Mouse (Mus musculus): ENCODE measurements at regions not wholly inside any gene's neighbourhood (a gene's known extent, or its start where the extent isn't known, plus 50 kb on each side); places are given as distances from the start of the nearest gene placed in this dataset.
"Not testable (repeated sequence)": the region's sequence is repeated elsewhere in the genome, so short reads cannot be mapped to it uniquely, and the experiment has no call there.

DNA sequence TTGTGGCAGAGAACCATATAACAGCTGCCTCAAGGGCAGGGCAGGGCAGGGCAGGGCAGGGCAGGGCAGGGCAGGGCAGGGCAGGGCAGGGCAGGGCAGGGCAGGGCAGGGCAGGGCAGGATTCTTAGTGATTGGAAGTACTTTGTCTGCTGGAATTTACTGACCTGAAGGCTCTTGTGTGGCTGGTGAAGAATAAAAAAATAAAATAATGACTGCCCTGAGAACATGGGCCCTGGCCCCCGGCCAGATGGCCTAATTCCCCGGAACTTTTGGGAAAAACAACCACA is 169.3 kb downstream of the Qk start:
- not testable (repeated sequence) for DNase-seq

DNA sequence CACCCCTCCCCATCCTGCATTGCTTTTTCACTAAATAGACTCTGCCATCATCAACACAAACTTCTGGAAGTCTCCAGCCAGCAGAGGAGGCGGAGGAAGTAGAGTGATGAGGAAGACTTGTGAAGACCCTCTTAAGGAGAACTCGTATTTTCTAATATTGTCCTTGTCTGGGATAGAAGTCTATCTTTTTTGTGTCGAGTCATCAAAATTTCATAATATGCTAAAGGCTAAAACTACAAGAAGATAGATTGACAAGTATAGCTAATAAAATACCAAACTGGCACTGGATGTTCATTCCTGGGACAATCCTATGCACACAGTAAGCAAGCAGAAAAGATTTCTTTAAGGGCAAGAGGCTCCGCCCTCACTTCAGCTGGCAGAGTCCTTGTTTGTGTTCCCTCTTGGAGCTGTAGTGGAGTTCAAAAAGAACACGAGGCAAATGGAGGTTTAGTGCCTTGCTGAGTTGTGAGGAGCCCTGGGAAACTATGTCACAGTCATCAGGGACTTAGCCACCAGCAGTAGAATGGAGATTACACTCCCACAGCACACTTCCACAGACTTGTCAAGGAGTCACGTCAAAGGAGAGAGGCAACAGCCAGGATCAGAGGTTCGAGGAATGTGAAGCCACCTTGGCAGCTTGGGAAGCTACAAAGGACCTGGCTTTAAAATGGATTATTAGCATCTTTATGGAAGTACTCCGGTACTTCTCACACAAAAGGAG is 169.8 kb downstream of the Qk start:
- no peak for DNase-seq

DNA sequence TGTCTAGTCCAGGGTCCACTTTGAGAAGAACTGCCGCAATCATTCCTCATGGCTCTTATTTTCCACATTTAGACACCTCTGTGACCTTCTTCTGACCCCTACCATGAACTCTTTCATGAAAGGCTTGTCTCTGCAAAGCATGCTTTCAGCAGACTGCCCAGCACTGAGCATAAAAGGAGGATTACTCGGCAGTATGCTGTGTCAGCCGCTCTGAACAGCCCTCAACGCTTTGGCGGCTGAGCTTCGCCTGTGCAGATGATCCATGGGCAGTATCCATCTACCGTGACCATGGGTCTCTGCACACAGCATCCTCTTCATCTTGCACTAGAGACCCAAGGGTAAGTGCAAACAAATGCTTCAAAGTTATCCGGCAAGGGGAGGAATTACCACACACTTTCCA is 172.5 kb downstream of the Qk start:
- no peak for DNase-seq

DNA sequence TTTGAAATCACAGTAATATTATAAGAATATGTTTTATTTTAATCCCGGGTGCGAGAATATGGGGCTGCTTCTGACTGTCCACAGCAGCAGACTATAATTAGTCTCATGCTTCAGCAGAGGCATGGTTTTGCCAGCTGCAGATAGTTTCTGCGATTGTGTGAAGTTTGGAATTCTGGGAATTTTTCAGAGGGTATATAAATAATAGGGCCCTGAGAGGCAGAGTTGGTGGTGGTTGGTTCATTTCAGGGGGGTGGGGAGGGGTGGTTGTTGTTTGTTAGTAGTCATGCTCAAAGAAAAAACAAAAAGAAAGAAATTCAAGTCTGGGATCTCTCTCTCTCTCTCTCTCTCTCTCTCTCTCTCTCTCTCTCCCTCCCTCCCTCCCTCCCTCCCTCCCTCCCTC is 173.1 kb downstream of the Qk start:
- no peak for DNase-seq

DNA sequence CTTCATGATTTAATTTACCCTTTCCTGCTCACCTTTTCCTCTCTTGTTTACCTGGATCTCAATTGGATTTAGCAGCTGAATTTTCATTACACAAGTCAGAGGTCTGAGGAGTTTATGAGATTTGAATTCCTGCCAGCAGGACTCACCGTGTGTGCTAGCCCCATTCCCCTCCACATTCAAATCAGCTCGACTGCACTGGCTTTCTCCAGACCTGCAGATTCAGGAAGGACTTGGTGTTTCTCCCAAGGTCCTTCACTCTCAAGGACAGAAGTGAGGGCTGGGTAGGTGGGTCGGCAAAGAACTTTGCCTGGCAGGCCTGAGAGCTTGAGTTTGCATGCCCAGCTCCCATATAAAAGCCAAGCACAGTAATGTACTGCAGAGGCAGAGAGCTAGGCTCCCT is 180.8 kb downstream of the Qk start:
- DNase-seq: no peak

DNA sequence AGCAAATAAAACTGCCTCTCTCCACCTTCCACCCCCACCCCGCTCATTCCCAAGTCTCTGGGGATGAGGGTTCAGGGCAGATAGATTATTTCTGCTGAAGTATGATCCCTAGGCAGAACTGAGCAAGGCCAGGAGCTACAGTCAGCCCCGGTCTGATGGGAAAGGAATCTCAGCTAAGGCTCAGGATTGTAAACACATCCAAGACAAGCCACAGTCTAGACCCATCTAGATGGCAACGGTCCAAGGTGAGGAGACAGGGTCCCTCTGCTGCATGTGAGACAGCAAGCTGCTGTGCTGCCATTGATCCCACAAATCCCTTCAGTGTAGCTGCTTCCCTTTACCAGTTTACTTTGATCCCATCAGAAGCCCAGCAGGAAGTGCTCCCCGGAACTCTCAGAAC is 181.3 kb downstream of the Qk start:
- no peak for DNase-seq

DNA sequence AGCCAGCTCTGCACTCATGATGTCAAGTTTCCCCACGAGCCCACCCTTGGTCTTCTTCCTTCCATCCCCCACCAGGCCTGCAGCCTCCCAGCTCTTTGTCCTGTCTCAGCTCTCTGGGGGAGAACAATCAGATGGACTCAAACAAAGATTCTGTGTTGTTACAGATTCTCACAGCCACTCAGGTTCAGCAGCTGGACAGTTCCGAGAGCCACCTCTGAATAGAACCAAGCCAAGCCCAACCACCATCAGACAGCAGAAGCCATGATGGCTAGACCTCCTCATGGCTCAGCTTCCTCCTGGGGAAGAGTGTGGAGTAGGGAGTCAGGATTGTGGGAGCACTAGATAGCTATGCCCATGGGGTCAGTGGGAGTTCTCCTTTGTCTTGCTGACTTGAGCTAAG is 184.5 kb downstream of the Qk start:
- DNase-seq: no peak

DNA sequence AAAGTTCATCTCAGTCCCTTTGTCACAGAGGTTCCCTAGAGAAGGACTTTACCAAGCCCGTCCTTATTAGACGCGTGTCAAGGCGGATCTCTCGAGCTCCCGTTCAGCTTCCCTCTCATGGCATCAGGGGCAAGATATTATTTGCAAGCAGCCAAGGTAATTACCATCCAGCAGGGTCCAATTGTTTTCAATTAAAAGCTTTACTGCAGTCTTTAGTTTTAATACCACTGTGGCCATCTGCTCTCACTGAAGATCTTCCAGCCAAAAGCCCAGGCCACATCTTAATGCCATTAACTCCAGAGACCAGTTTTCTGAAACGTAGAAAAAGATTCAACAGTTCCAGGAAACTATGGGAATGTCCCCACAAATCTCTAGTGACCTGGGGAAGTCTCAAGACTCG is 191.1 kb downstream of the Qk start:
- no peak for DNase-seq

DNA sequence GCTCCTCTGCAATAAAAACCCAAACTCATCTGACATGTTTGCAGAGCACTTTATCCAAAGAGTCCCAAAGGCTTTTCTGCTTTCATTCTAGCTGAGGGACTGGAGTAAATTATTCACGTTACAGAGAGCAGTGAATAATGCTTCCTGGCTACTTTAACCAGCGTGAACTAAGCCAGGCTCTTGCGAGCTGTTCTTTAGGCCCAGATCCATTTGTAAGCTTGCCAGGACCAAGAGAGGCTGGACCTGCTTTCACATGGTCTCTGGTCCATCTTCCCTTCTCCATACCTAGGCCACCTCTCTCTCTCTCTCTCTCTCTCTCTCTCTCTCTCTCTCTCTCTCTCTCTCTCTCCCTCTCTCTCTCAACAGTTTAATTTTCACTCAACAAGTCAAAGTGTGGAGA is 197.2 kb downstream of the Qk start:
- DNase-seq: no peak

DNA sequence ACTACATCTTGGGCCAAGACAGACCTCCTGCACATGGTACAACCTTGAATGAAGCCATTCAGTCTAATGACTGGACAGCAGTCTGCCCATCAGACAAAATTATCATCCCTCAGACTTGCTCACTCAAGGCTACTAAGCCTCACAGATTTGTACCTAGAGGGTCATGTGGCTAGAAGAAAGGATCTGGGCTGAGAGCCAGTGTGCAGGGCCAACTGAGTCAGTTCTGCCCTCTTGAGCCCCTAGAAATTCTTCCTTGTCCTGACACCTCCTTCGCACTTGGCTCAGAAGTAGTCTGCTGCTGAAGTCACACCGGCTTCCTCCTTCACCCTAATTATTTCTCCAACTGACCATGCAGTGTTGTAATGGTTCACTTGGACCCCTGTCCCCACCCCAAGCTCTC is 207.5 kb downstream of the Qk start:
- DNase-seq: no peak

DNA sequence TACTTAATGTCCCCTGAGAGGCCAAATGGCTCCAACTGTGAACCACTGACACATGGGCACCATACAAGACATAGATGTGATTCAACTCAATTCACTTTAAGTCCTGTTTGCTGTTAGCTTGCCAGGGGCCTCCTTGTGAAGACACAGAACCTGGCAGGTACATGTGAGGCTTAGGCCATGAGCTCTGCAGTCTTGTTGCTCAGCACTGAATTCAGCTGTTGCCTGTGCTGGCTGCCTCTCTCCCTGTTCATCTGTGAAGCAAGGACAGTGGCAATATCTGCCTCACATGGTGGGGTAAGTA is 209.3 kb downstream of the Qk start:
- no peak for DNase-seq

DNA sequence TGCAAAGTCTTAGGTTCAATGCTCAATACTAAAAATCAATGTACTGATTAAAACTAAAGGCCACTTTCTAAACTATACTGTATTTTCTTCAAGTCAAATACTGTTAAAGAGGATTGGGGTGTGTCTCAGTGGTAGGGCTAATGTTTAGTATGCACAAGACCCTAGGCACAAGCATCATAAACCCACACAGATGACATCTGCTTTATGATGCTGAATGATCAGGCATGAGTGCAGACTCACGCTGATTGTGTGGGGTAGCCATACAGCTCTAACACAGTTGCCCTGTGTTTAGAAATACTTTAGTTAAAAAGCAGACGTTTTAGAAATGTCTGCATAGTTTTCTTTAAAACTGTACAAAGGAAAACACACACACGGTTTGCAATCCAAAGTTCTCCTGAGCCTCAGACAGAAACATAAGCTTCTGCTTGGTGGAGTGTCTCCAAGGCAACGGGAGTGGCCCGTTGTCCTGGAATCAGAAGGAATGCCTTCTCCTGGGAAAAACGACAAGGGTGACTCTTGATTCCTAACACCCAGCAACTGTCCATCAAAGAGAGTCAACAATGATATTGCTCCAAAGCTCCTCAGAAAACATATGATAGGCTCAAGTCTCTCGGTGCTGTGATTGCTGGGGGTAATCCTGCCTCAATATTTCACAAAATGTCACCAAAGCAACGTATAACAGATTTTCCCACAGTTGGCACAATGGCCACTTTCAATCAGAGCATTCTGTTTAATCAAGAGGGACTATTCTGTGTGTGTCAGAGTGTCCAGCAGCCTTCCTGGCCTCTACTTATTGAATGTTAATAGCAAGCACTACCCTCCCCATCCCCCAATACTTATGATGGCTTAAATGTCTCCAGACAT is 209.9 kb downstream of the Qk start:
- DNase-seq: no peak

DNA sequence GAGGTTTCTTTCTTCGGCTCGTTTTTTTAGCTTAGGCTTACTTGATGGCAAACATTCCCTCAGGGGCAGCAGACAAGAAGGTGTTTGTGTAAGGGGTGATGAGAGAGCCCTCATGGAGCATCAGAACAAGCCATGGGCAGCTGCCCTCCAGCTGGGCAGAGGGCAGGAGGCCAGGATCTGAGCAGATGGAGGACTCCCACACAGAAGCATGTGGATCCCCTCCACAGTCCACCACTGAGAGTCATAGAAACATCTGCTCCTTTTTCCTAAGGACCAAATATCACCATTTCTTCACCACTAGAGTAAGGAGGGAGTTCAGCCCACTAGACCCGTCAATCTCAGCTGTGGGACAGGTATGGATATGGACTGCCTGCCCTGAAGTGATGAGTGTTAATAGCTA is 214.4 kb downstream of the Qk start:
- peak; percentile 24 for DNase-seq

DNA sequence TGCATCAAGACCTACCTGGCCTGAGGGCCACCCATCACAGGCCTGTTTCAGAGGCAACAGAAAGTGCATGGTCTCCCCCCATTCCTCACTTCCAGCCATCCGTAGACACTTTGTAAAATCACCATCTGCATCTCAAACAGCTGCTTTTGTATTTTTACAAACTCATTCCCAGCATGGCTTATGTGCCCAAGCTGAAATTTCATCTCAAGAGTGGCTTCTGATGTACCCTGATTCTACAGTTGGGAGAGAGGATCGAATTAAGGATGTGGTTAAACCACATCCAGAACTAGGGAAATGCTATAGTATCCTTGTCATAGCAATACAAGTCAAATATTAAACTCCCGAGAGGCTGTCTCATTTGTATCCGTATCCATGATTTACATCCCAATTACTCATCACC is 221.5 kb downstream of the Qk start:
- DNase-seq: no peak

DNA sequence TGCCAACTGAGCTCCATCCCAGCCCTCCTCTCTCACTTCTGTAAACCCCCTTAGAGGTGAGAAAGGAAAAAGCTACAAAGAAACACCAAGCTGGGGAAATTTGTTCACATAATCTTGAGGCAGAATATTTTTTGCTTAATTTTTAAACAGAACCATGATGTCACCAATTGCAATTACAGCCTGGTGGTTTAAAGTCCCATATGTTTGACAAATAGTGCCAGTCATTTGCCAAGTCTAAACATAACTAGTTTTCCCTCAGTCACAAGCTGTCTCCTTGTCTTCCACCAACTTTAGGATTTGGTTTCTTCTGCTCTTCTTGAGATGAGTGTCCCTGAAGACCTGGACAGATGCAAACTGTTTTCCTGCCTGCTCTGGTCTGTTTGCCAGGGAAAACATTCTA is 222.0 kb downstream of the Qk start:
- DNase-seq: no peak

DNA sequence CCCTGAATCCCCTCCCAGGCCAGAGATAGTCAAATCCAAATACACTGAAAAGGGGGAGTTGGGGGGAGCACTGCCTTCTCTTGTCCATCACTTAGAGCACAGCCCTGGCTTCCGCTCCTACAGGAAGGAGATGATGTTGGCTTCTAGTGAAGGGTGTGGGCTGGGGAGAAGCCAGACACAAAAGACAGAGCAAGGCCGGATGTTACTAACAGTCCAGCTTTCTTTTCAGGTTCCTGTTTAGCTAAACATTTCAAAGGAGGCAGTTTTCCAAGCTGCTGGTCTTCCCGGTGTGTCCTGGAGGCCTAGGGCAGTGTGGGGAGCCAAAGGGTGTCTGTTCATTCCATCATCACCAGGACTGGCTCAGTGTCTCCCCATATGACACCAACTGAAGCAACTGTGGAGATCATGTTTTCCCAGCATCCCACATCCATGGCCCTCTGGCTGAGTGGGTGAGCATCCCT is 223.8 kb downstream of the Qk start:
- no peak for DNase-seq

DNA sequence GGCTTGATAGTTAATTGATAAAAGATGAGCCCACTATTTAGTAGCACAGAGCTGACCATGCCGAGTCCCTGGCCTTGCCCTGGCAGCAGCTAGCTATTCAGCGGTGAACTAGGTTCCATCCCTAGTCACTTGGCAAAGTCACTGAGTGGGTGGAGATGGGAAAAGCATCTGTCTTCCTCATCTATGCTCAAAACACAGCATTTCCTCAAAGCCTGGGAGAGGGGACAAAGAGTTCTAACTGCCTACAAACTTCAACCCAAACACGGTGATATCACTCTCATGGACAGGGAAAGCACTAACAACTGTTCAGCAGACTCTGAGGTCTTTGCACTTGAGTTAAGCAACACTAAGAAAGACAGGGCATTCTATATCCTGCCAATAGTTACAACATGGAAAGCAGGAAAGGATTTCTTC is 225.5 kb downstream of the Qk start:
- DNase-seq: no peak

DNA sequence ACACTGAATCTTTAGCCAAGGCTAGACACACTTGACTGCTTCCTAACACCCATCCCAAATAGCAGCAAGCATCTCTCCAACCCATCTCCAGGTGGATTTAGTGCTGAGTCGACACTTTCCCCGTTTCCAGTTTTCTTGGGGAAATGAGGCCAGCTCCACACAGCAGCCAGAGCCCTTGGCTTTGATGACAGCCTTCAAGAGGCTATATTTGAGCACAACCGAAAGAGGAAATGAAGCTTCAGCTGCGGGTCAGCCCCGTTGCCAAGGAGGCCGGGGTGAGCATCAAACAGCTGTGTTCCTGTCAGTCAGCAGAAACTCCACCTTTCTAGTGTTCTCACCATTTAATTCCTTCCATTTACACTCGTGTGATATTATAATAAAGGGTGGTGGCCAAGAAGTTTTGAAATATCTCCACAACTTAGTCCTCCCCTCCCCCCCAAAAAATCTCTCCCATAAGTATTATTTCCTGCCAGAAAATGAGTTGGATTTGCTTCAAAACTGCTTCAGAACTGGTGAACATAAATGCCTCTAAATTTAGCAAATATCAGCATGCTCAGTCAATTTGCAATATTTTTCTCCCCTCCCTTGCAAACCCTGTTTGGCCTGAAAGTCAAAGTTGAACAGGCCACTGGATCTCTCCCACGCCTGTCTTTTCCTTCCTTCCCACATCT is 226.1 kb downstream of the Qk start:
- DNase-seq: peak; percentile 31

DNA sequence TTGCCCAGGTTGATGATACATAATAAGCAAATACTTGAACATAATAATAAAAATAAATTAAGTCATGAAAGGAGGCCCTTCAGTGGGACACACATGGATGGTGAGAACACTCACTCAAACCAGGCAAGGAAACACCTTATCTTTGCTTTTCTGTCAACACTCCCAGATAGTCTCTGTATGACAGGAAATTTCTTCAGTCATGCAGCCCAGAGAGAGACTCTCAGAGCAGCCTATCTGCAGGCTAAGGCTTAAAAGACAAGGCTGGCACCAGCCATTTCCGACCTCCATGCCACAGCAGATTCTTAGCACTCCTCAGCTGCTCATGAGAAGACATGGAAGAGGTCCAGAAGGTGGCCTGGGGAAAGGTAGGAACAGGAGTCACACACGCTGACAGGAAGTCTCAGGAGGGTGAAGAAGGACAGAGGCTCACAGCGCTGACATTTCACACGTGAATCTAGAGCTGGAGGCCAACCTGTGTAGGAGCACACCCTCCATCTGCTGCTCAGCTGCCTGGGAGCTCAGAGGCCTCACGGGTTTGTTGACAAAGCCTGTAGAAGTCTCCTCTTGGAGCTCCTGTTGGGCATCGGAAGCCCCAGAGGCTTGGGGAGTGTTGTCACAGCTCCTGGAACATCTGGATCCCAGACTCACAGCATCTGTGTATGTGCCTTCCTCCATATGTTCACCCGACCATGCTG is 232.3 kb downstream of the Qk start:
- DNase-seq: no peak

DNA sequence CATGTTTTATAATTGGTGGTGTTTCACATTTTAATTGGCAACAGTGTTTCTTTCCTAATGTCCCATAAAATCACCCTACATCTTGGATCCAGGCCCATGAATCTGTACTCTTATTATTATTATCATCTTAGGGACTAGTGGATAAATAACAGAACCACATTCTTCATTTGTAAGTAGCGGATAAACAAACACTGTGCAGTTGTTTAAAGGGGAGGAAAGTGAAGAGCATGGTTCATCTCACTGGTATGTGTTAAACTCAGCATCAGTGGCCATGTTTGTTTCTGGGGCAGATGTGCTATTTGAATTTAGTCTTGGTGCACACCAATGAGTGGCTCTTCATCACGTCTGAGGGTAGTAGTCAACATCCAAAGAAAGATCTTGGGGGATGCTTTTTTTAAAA is 233.1 kb downstream of the Qk start:
- DNase-seq: no peak

DNA sequence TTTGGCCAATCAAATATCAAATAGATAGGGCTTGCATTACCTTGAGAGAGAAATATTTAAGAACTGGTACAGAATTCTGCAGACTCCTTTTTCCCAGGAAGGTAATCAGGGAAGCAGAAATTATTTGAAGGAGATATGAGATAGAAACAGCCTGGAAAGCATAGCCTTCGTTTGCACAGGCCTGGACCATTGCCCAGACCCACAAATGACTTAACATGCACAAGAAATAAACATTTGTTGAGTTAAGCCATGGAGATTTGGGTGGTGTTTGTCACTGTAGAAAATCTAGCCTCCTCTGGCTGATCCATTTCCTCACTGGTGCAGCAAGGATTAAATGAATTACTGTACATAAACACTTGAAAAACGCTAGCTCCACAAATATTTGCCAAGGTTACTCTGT is 233.5 kb downstream of the Qk start:
- peak; percentile 32 for DNase-seq

DNA sequence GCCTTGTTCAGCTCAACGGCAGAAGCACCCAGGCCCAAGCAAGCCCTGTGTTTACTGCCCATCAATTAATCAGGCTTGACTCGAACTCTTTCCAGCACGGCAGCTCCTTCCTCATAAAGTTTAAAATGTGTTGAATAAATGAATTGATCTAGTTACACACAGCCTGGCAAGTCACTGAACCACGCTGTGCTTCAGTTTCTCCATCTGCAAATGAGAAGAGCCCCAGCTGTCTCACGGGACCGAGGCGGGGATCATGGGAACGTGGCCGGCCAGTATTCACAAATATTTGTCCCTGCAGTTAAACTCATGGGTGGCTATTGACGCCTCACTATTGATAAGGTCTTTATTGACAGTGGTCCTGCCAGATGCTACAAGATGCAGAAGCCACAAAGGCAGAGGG is 237.9 kb downstream of the Qk start:
- DNase-seq: no peak

DNA sequence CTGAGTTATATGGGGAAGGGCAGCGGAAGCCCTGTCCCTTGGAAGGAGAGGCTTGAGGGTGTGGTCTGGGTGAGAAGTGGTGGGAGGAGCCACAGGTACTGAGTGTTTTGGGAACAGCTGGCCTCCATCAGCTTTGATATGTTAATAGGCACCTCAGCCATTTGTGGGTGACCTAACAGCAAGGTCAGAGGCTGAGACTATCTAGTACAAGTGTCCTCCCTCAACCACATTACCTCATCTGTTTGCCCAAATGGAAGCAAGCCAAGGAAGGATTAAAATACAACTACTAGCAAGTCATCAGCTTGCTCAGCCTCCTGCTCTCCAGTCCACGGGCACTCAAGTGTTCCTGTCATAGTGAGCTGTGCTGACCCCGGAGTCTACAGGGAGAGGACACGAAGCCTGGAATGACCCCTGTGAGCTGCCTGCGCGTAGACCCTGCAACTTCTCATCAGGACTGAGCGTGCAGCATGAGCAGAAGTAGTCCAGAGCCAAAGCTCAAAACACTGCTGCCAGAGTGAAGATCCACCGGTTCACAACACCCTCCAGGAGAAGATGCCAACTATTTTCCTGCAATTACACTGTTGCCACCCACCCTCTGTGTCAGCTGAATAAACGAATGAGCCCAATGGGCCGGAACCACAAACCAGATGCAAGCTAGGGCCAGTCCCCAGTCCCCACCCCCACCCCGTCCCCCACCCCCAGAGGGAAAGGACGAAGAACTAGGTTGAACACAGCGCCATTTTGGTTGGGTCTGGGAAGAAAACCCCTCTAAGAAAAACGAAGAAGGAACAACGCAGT is 239.6 kb downstream of the Qk start:
- no peak for DNase-seq
